Mouse (Mus musculus) CH12.LX (cell line): ENCODE measurements around the gene Gm609.

Source experiments
- CTCF ChIP-seq, 2 experiments: IDR thresholded peaks in 1 of 2; conservative IDR thresholded peaks in 1 of 2; 2 replicates each; pipeline ENCODE4 v1.5.1; 2011 to 2012; ENCODE audit warnings: low read depth in 2 of 2, low read length in 2 of 2, improper control_type of control experiment in 1 of 2, inconsistent platforms in 1 of 2, mild to moderate bottlenecking in 1 of 2, moderate library complexity in 1 of 2
- EP300 ChIP-seq: IDR thresholded peaks from 2 replicates; pipeline ENCODE4 v1.6.1; 2011; ENCODE audit warnings: low read length, improper control_type of control experiment
- HCFC1 ChIP-seq: IDR thresholded peaks from 2 replicates; pipeline ENCODE4 v1.6.1; 2012; ENCODE audit warnings: low read depth, mild to moderate bottlenecking, inconsistent platforms, low read length, improper control_type of control experiment
- KAT2A ChIP-seq: IDR thresholded peaks from 2 replicates; pipeline ENCODE4 v1.6.1; 2012; ENCODE audit warnings: low read length, improper control_type of control experiment, inconsistent platforms; ENCODE audit not compliant: insufficient replicate concordance
- MAX ChIP-seq: IDR thresholded peaks from 2 replicates; pipeline ENCODE4 v1.6.1; 2011; ENCODE audit warnings: low read length, improper control_type of control experiment
- NELFE ChIP-seq: IDR thresholded peaks from 2 replicates; pipeline ENCODE4 v1.6.1; 2011; ENCODE audit warnings: low read depth, low read length, improper control_type of control experiment
- POLR2A ChIP-seq: IDR thresholded peaks from 2 replicates; pipeline ENCODE4 v1.6.1; 2011; ENCODE audit warnings: low read depth, mild to moderate bottlenecking, improper control_type of control experiment, low read length
- POLR2AphosphoS2 ChIP-seq: IDR thresholded peaks from 2 replicates; pipeline ENCODE4 v1.6.1; 2011; ENCODE audit warnings: low read depth, low read length, improper control_type of control experiment
- RCOR1 ChIP-seq: conservative IDR thresholded peaks from 2 replicates; pipeline ENCODE4 v1.6.1; 2012; ENCODE audit warnings: low read depth, mild to moderate bottlenecking, inconsistent platforms, low read length, improper control_type of control experiment
- USF1 ChIP-seq: IDR thresholded peaks from 2 replicates; pipeline ENCODE4 v1.6.1; 2014; ENCODE audit warnings: low read depth, mild to moderate bottlenecking, inconsistent platforms, low read length, improper control_type of control experiment

DNA sequence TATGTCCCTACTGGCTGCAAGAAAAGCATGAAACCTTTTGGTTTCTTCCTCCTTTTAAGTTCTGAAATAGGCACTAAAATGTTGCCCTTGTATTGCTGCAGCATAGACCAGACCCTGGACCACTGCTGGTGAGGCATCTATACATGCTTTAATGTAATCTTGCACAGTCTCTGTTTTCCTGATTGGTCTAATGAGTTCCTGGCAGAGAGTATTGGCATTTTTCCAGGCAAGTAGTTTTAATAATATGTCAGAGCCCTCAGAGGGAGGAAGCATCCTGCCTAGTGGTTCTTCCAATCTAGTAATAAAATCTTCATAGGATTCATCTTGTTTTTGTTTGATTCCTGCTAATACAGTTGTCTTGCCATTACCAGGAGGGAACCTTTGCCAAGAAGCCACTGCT lies 15.8 kb downstream of the Gm609 start:
- TF ChIP-seq POLR2AphosphoS2: no peak
- TF ChIP-seq HCFC1: no peak
- TF ChIP-seq USF1: no peak
- no peak for TF ChIP-seq POLR2A
- no peak for TF ChIP-seq NELFE
- TF ChIP-seq CTCF (conservative IDR thresholded peaks at IDR 0.05 in 1 of 2, IDR thresholded peaks at IDR 0.05 in 1 of 2; ENCODE audit: low read depth in 2 of 2, low read length in 2 of 2): no peak
- no peak for TF ChIP-seq EP300
- TF ChIP-seq KAT2A: no peak
- TF ChIP-seq MAX: no peak
- TF ChIP-seq RCOR1: no peak
